Mouse (Mus musculus): Measurements from ENCODE around the gene Sox10. TPM values are rescaled to one million over a fixed set of nuclear protein-coding genes. Genes with fewer than 3 reads are reported as not detected.

Gene Sox10
- polyA plus RNA-seq, 2 experiments: 9.0 to 20.3 TPM

- Histone ChIP-seq H3K27me3 (ENCODE audit: control insufficient read depth, insufficient read depth, low read length) (no peaks in the 10 kb centered on the region), H3K4me2 (replicated peaks; ENCODE audit: low read depth, low read length, severe bottlenecking) (no peak overlapping the region), H3K36me3 (ENCODE audit: control insufficient read depth, insufficient read depth, low read length) (no peaks in the 10 kb centered on the region), H3K4me3 (replicated peaks; ENCODE audit: low read length) (no peak overlapping the region), H3K9ac (ENCODE audit: low read depth, low read length, severe bottlenecking) (no peak overlapping the region), H3K9me3 (ENCODE audit: control insufficient read depth, low read length) (no peaks in the 10 kb centered on the region), H3K27ac (replicated peaks; ENCODE audit: low read depth, low read length) (no peak overlapping the region), H3K4me1 (ENCODE audit: control insufficient read depth, insufficient read depth, low read length) (peaks cover 13% of the 10 kb centered on the region; the same call in 1 of the 2 replicates)
- ATAC-seq (ENCODE audit: low FRiP score, low read depth) (no peak), DNase-seq (ENCODE audit: low spot score) (no peak)
- no peak for TF ChIP-seq POLR2A (IDR thresholded peaks at IDR 0.05; ENCODE audit: borderline replicate concordance, extremely low read depth, insufficient read depth, insufficient read length)
- 87% methylated on average over 2 of the region's 2 CpGs for WGBS
Measured at GRCm38 (mm10) chr15:79194946-79195345, 29.9 kb upstream of the Sox10 start.

GRCm38 (mm10) chr15:79194048-79194447, 29.0 kb upstream of the Sox10 start:
- no peaks in the 10 kb centered on the region for H3K27me3 ChIP-seq (ENCODE audit: control insufficient read depth, insufficient read depth, low read length)
- H3K4me2 ChIP-seq (replicated peaks; ENCODE audit: low read depth, low read length, severe bottlenecking): no peak overlapping the region
- no peaks in the 10 kb centered on the region for H3K36me3 ChIP-seq (ENCODE audit: control insufficient read depth, insufficient read depth, low read length)
- 0 out of 2 replicates have a peak overlapping the region, but pooled peaks have one; percentile 48 for H3K9ac ChIP-seq (ENCODE audit: low read depth, low read length, severe bottlenecking)
- TF ChIP-seq POLR2A (IDR thresholded peaks at IDR 0.05; ENCODE audit: borderline replicate concordance, extremely low read depth, insufficient read depth, insufficient read length): no peak
- no peak for ATAC-seq (ENCODE audit: low FRiP score, low read depth)
- H3K4me3 ChIP-seq (replicated peaks; ENCODE audit: low read length): no peak overlapping the region
- WGBS: 78% methylated on average over 9 of the region's 9 CpGs
- H3K27ac ChIP-seq (replicated peaks; ENCODE audit: low read depth, low read length): peak overlapping the region; percentile 72; the same call in 1 of the 2 replicates
- peaks cover 13% of the 10 kb centered on the region; the same call in 1 of the 2 replicates for H3K4me1 ChIP-seq (ENCODE audit: control insufficient read depth, insufficient read depth, low read length)
- no peak for DNase-seq (ENCODE audit: low spot score)
- H3K9me3 ChIP-seq (ENCODE audit: control insufficient read depth, low read length): no peaks in the 10 kb centered on the region

GRCm38 (mm10) chr15:79192885-79193845, 28.1 kb upstream of the Sox10 start:
- H3K4me3 ChIP-seq (replicated peaks; ENCODE audit: low read length): no peak overlapping the region
- no peaks in the 10 kb centered on the region for H3K36me3 ChIP-seq (ENCODE audit: control insufficient read depth, insufficient read depth, low read length)
- no peaks in the 10 kb centered on the region for H3K9me3 ChIP-seq (ENCODE audit: control insufficient read depth, low read length)
- peak; percentile 34; the same call in 1 of the 2 replicates for ATAC-seq (ENCODE audit: low FRiP score, low read depth)
- H3K4me2 ChIP-seq (replicated peaks; ENCODE audit: low read depth, low read length, severe bottlenecking): peak overlapping the region; percentile 19; the same call in 1 of the 2 replicates
- peak overlapping the region; percentile 72 for H3K27ac ChIP-seq (replicated peaks; ENCODE audit: low read depth, low read length)
- peak; percentile 43 for DNase-seq (ENCODE audit: low spot score)
- peak overlapping the region; percentile 48 for H3K9ac ChIP-seq (ENCODE audit: low read depth, low read length, severe bottlenecking)
- H3K4me1 ChIP-seq (ENCODE audit: control insufficient read depth, insufficient read depth, low read length): peaks cover 13% of the 10 kb centered on the region; the same call in 1 of the 2 replicates
- TF ChIP-seq POLR2A (IDR thresholded peaks at IDR 0.05; ENCODE audit: borderline replicate concordance, extremely low read depth, insufficient read depth, insufficient read length): no peak
- no peaks in the 10 kb centered on the region for H3K27me3 ChIP-seq (ENCODE audit: control insufficient read depth, insufficient read depth, low read length)
- 40% methylated on average over 25 of the region's 27 CpGs for WGBS

- peaks cover 13% of the 10 kb centered on the region; the same call in 1 of the 2 replicates for H3K4me1 ChIP-seq (ENCODE audit: control insufficient read depth, insufficient read depth, low read length)
- H3K27me3 ChIP-seq (ENCODE audit: control insufficient read depth, insufficient read depth, low read length): no peaks in the 10 kb centered on the region
- no peak for TF ChIP-seq POLR2A (IDR thresholded peaks at IDR 0.05; ENCODE audit: borderline replicate concordance, extremely low read depth, insufficient read depth, insufficient read length)
- 90% methylated on average over 6 of the region's 6 CpGs for WGBS
- no peak overlapping the region for H3K27ac ChIP-seq (replicated peaks; ENCODE audit: low read depth, low read length)
- no peaks in the 10 kb centered on the region for H3K9me3 ChIP-seq (ENCODE audit: control insufficient read depth, low read length)
- no peak overlapping the region for H3K4me3 ChIP-seq (replicated peaks; ENCODE audit: low read length)
- no peaks in the 10 kb centered on the region for H3K36me3 ChIP-seq (ENCODE audit: control insufficient read depth, insufficient read depth, low read length)
- ATAC-seq (ENCODE audit: low FRiP score, low read depth) (no peak), DNase-seq (ENCODE audit: low spot score) (no peak)
- no peak overlapping the region for H3K9ac ChIP-seq (ENCODE audit: low read depth, low read length, severe bottlenecking)
- no peak overlapping the region for H3K4me2 ChIP-seq (replicated peaks; ENCODE audit: low read depth, low read length, severe bottlenecking)
Measured at GRCm38 (mm10) chr15:79192450-79192849, 27.4 kb upstream of the Sox10 start.

GRCm38 (mm10) chr15:79191426-79191825, 26.4 kb upstream of the Sox10 start:
- Histone ChIP-seq H3K27me3 (ENCODE audit: control insufficient read depth, insufficient read depth, low read length) (no peaks in the 10 kb centered on the region), H3K4me3 (replicated peaks; ENCODE audit: low read length) (no peak overlapping the region), H3K9ac (ENCODE audit: low read depth, low read length, severe bottlenecking) (no peak overlapping the region), H3K9me3 (ENCODE audit: control insufficient read depth, low read length) (no peaks in the 10 kb centered on the region), H3K4me2 (replicated peaks; ENCODE audit: low read depth, low read length, severe bottlenecking) (no peak overlapping the region), H3K36me3 (ENCODE audit: control insufficient read depth, insufficient read depth, low read length) (no peaks in the 10 kb centered on the region), H3K27ac (replicated peaks; ENCODE audit: low read depth, low read length) (no peak overlapping the region), H3K4me1 (ENCODE audit: control insufficient read depth, insufficient read depth, low read length) (peaks cover 13% of the 10 kb centered on the region; the same call in 1 of the 2 replicates)
- TF ChIP-seq POLR2A (IDR thresholded peaks at IDR 0.05; ENCODE audit: borderline replicate concordance, extremely low read depth, insufficient read depth, insufficient read length): no peak
- WGBS: 91% methylated on average over 2 of the region's 2 CpGs
- DNase-seq (ENCODE audit: low spot score) (no peak), ATAC-seq (ENCODE audit: low FRiP score, low read depth) (no peak)

All from limb, embryonic 14.5 days (tissue).